Mouse (Mus musculus): ENCODE results near the gene Fbxo42. TPM values are rescaled to one million over a fixed set of nuclear protein-coding genes. Genes with fewer than 3 reads are reported as not detected.

Fbxo42 gene
- polyA plus RNA-seq, 1 experiment from 2014 or later, result 18.7 TPM

DNA sequence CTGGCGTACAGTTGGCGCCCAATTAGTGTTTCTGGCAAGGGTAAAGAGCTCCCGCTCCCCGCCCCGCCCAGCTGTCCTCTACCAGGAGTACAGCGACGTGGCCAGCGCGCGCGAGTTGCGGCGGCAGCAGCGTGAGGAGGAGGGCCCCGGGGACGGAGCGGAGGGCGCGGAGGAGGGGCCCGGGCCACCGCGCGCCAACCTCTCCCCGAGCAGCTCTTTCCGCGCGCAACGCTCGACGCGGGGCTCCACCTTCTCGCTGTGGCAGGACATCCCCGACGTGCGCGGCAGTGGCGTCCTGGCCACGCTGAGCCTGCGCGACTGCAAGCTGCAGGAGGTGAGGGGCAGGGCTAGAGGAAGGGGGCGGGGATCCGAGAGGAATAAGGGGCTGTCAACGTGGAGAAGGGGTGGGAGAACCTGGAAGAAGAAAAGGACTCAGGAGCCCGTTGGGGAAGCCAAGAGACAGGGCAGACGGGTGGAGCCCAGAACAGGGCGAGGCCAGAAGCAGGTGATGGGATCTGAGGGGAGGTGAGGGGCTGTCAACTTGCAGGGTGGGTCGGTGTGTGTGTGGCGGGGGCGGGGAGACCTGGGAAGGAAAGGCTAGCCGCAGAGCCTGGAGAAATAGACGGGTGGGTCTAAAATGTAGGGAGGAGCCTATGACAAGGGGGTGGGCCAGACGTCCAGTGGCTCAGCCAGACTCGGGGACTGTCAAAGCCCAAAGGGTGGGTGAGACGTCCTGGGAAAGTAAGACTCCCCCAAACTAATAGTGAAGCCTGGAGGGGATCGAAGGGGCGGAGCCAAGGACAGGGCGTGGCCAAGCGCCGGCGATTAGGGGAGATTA, 100.3 kb downstream of the Fbxo42 start:
- H3K4me3 ChIP-seq (replicated peaks), result peak overlapping the region; percentile 42
- peaks cover 22% of the 10 kb centered on the region for H3K27me3 ChIP-seq (replicated peaks)
- H3K36me3 ChIP-seq, result 0 out of 2 replicates have a peak, but pooled peaks cover 4% of the 10 kb centered on the region
- 2% methylated on average over 60 of the region's 60 CpGs for WGBS
- peak; percentile 57 for ATAC-seq
- peaks cover 52% of the 10 kb centered on the region for H3K4me1 ChIP-seq (replicated peaks)
- H3K9me3 ChIP-seq, result no peaks in the 10 kb centered on the region
- peak overlapping the region; percentile 38 for H3K9ac ChIP-seq
- H3K4me2 ChIP-seq (replicated peaks), result peak overlapping the region; percentile 77
- H3K27ac ChIP-seq, result no peak overlapping the region

DNA sequence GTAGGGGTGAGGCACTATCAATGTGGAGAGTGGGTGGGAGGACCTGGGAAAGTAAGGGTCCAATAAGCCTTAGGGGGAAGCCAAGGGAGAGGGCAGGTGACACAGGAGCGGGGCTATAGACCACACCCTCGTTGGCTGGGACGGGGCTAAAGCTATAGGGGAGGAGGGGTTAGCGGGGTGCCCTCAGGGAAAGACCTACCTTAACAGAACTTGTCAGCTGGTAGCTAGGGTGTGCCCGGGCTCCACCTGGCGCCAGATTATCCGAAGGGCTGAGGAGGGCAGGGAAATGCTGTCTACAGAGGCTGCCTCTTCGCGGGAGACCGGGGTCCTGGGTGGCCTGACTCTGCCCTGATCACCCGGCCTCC, 100.9 kb downstream of the Fbxo42 start:
- Histone ChIP-seq H3K27ac (no peak overlapping the region), H3K4me1 (replicated peaks) (peaks cover 46% of the 10 kb centered on the region), H3K9ac (no peak overlapping the region), H3K4me2 (replicated peaks) (peak overlapping the region; percentile 77), H3K36me3 (0 out of 2 replicates have a peak, but pooled peaks cover 4% of the 10 kb centered on the region), H3K4me3 (replicated peaks) (peak overlapping the region; percentile 42; the same call in 1 of the 2 replicates), H3K27me3 (replicated peaks) (peaks cover 22% of the 10 kb centered on the region), H3K9me3 (no peaks in the 10 kb centered on the region)
- peak; percentile 37 for ATAC-seq
- 12% methylated on average over 11 of the region's 11 CpGs for WGBS

DNA sequence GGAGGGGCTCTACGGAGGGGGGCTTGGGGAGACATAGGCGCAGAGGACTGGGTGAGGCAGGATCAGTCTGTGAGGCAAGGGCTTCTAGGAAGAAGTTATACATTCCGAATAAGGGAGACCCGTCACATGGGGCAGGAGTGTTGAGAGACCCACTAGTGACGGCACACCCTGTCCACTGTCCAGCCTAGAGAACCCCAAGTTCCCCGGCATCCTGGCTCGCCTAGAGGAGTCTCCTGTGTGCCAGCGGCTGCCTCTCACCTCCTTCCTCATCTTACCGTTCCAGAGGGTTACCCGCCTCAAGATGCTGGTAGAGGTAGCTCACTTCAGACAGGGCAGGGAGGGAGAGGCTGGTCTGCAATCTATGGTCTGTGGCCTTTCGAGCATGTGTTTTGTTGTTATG, 101.7 kb downstream of the Fbxo42 start:
- Histone ChIP-seq H3K9me3 (no peaks in the 10 kb centered on the region), H3K9ac (no peak overlapping the region), H3K4me1 (replicated peaks) (peaks cover 44% of the 10 kb centered on the region), H3K4me2 (replicated peaks) (no peak overlapping the region), H3K27ac (no peak overlapping the region), H3K27me3 (replicated peaks) (peaks cover 22% of the 10 kb centered on the region), H3K36me3 (0 out of 2 replicates have a peak, but pooled peaks cover 4% of the 10 kb centered on the region), H3K4me3 (replicated peaks) (no peak overlapping the region)
- 80% methylated on average over 11 of the region's 11 CpGs for WGBS
- no peak for ATAC-seq

DNA sequence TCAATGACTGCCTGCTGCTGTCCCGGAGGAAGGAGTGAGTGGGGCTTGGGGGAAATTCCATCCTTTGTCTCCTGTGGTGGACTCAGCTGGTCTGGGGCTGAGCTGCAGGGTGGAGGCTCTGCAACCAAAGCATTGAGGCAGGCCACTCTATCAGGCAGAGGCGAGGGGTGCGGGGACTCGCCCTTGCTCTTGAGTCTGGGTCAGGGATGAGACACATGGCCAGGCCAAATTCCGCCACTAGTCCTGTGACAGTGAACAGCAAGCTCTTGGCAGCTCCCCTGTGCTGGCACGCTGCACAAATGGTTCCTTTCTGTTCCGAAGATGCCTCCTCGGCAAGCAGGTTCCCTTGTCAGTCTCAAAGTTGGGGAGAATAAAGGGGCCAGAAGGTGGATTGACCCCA, 103.4 kb downstream of the Fbxo42 start:
- Histone ChIP-seq H3K36me3 (0 out of 2 replicates have a peak, but pooled peaks cover 4% of the 10 kb centered on the region), H3K27me3 (replicated peaks) (peaks cover 20% of the 10 kb centered on the region), H3K4me3 (replicated peaks) (no peak overlapping the region), H3K27ac (no peak overlapping the region), H3K9ac (no peak overlapping the region), H3K9me3 (no peaks in the 10 kb centered on the region), H3K4me2 (replicated peaks) (no peak overlapping the region), H3K4me1 (replicated peaks) (peaks cover 35% of the 10 kb centered on the region)
- 79% methylated on average over 8 of the region's 8 CpGs for WGBS
- ATAC-seq, result no peak

DNA sequence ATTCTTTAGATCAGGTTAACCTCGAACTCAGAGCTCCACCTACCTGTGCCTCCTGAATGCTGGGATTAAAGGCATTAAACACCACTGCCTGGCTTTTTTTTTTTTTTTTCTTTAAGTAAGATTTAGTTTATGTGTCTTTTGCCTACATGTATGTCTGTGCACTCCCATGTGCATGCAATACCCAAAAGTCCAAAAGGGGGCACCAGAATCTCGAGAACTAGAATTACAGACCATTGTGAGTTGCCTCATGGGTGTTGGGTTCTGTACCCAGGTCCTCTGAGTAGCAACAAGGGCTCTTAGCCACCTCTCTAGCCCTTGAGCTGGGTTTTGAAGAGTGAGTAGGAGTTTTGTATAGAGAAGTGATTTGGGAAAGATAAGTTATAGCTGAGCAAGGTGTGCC, 104.9 kb downstream of the Fbxo42 start:
- Histone ChIP-seq H3K27me3 (replicated peaks) (peaks cover 7% of the 10 kb centered on the region), H3K4me2 (replicated peaks) (no peak overlapping the region), H3K4me3 (replicated peaks) (no peak overlapping the region), H3K9ac (no peak overlapping the region), H3K27ac (no peak overlapping the region), H3K36me3 (0 out of 2 replicates have a peak, but pooled peaks cover 4% of the 10 kb centered on the region), H3K4me1 (replicated peaks) (peaks cover 24% of the 10 kb centered on the region), H3K9me3 (no peaks in the 10 kb centered on the region)
- ATAC-seq, result no peak
- WGBS, result 75% methylated on average over 2 of the region's 2 CpGs

Other genes starting within 250 kb of the Fbxo42 start
- gene Padi2, start 241.6 kb upstream of the Fbxo42 start, polyA plus RNA-seq (2015; fragmentation: Nextera tagmentation; extraction: Ambion mirVana), result 3.1 and 3.8 TPM in 2 replicates
- 539 and 577 TPM in 2 replicates for gene Sdhb, start 186.7 kb upstream of the Fbxo42 start, polyA plus RNA-seq (2015; fragmentation: Nextera tagmentation; extraction: Ambion mirVana)
- gene Atp13a2, start 161.0 kb upstream of the Fbxo42 start, polyA plus RNA-seq (2015; fragmentation: Nextera tagmentation; extraction: Ambion mirVana), result 29.8 and 35.7 TPM in 2 replicates
- 329 and 347 TPM in 2 replicates for gene Mfap2, start 137.5 kb upstream of the Fbxo42 start, polyA plus RNA-seq (2015; fragmentation: Nextera tagmentation; extraction: Ambion mirVana)
- 4.0 and 4.7 TPM in 2 replicates for gene Crocc, start 87.4 kb upstream of the Fbxo42 start, polyA plus RNA-seq (2015; fragmentation: Nextera tagmentation; extraction: Ambion mirVana)
- gene Necap2, start 69.6 kb upstream of the Fbxo42 start, polyA plus RNA-seq (2015; fragmentation: Nextera tagmentation; extraction: Ambion mirVana), result 66.6 and 70.2 TPM in 2 replicates
- gene Spata21, start 59.6 kb upstream of the Fbxo42 start, polyA plus RNA-seq (2015; fragmentation: Nextera tagmentation; extraction: Ambion mirVana), result not detected in 2 replicates
- 42.7 and 44.3 TPM in 2 replicates for gene Szrd1, start 8.1 kb upstream of the Fbxo42 start, polyA plus RNA-seq (2015; fragmentation: Nextera tagmentation; extraction: Ambion mirVana)
- 3.9 and 5.1 TPM in 2 replicates for gene Rsg1, start 66.0 kb downstream of the Fbxo42 start, polyA plus RNA-seq (2015; fragmentation: Nextera tagmentation; extraction: Ambion mirVana)
- gene Arhgef19, start 91.6 kb downstream of the Fbxo42 start, polyA plus RNA-seq (2015; fragmentation: Nextera tagmentation; extraction: Ambion mirVana), result 16.3 and 17.8 TPM in 2 replicates
- gene Epha2, start 153.3 kb downstream of the Fbxo42 start, polyA plus RNA-seq (2015; fragmentation: Nextera tagmentation; extraction: Ambion mirVana), result 6.7 and 7.2 TPM in 2 replicates
- 2.0 and 2.3 TPM in 2 replicates for gene Fam131c, start 220.3 kb downstream of the Fbxo42 start, polyA plus RNA-seq (2015; fragmentation: Nextera tagmentation; extraction: Ambion mirVana)